Mouse (Mus musculus): ENCODE measurements around the gene Spink4. TPM values are rescaled to one million over a fixed set of nuclear protein-coding genes. Genes with fewer than 3 reads are reported as not detected.

Spink4 gene
- polyA plus RNA-seq, 1 experiment from 2014 or later: not detected

DNA sequence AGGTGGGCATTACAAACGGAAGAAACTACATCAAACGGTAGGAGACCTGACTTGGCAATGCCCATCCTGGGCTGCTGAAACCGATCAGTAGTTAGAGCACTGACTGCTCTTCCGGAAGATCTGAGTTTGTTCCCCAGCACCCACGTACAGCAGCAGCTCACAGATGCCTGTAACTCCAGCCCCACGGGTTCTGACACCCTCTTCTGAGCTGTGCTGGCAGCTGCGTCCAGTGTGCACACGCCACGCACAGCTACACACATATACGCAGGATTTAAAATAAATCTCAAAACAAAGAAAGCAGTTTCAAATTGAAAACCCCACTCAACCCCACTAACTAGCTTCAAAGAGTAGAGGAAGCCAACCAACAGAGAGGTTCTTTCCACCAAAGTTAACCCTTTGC, 36.7 kb upstream of the Spink4 start:
- Histone ChIP-seq H3K4me3 (ENCODE audit: low read length) (no peak overlapping the region), H3K9me3 (ENCODE audit: control insufficient read depth, low read length) (no peaks in the 10 kb centered on the region), H3K4me1 (ENCODE audit: control insufficient read depth, insufficient read depth, low read length) (no peaks in the 10 kb centered on the region), H3K36me3 (ENCODE audit: control insufficient read depth, insufficient read depth, low read length) (no peaks in the 10 kb centered on the region), H3K4me2 (replicated peaks; ENCODE audit: low read depth, low read length) (no peak overlapping the region), H3K9ac (ENCODE audit: low read depth, low read length) (no peak overlapping the region), H3K27me3 (ENCODE audit: control insufficient read depth, insufficient read depth, low read length) (no peaks in the 10 kb centered on the region), H3K27ac (ENCODE audit: low read depth, low read length) (no peak overlapping the region)
- 85% methylated on average over 10 of the region's 10 CpGs for WGBS
- no peak for ATAC-seq (ENCODE audit: low FRiP score, low TSS enrichment)

GRCm38 (mm10) chr4:40884282-40885165, 35.3 kb upstream of the Spink4 start:
- Histone ChIP-seq H3K27ac (ENCODE audit: low read depth, low read length) (no peak overlapping the region), H3K27me3 (ENCODE audit: control insufficient read depth, insufficient read depth, low read length) (no peaks in the 10 kb centered on the region), H3K36me3 (ENCODE audit: control insufficient read depth, insufficient read depth, low read length) (no peaks in the 10 kb centered on the region), H3K9me3 (ENCODE audit: control insufficient read depth, low read length) (no peaks in the 10 kb centered on the region), H3K4me1 (ENCODE audit: control insufficient read depth, insufficient read depth, low read length) (no peaks in the 10 kb centered on the region), H3K4me2 (replicated peaks; ENCODE audit: low read depth, low read length) (no peak overlapping the region), H3K9ac (ENCODE audit: low read depth, low read length) (no peak overlapping the region), H3K4me3 (ENCODE audit: low read length) (no peak overlapping the region)
- no peak for ATAC-seq (ENCODE audit: low FRiP score, low TSS enrichment)
- WGBS: 73% methylated on average over 12 of the region's 12 CpGs

- Histone ChIP-seq H3K9ac (ENCODE audit: low read depth, low read length) (no peak overlapping the region), H3K27me3 (ENCODE audit: control insufficient read depth, insufficient read depth, low read length) (no peaks in the 10 kb centered on the region), H3K4me3 (ENCODE audit: low read length) (no peak overlapping the region), H3K9me3 (ENCODE audit: control insufficient read depth, low read length) (no peaks in the 10 kb centered on the region), H3K4me1 (ENCODE audit: control insufficient read depth, insufficient read depth, low read length) (no peaks in the 10 kb centered on the region), H3K36me3 (ENCODE audit: control insufficient read depth, insufficient read depth, low read length) (no peaks in the 10 kb centered on the region), H3K27ac (ENCODE audit: low read depth, low read length) (no peak overlapping the region), H3K4me2 (replicated peaks; ENCODE audit: low read depth, low read length) (no peak overlapping the region)
- 71% methylated on average over 2 of the region's 2 CpGs for WGBS
- ATAC-seq (ENCODE audit: low FRiP score, low TSS enrichment): no peak
Observed at GRCm38 (mm10) chr4:40885166-40885525, 34.7 kb upstream of the Spink4 start.

DNA sequence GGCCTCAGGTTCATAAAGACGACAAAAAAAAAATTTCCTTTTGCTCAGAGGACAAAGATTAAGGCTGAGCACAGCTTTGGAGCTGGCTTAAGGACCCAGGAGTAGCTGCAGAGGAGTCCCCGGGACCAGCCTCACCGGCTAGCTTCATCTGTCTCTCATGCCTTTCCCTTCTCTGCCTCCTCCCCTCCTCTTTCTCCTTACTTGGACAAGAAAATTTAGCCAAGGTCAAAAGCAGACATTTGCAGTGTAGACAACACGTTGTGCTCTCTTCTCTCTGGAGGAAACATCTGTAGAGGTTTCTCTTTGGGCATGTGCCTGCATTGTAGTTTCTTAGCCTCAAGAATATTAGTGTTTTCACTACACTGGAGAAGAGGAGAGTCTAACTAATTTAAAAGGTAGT, 34.0 kb upstream of the Spink4 start:
- Histone ChIP-seq H3K4me2 (replicated peaks; ENCODE audit: low read depth, low read length) (no peak overlapping the region), H3K27me3 (ENCODE audit: control insufficient read depth, insufficient read depth, low read length) (no peaks in the 10 kb centered on the region), H3K4me1 (ENCODE audit: control insufficient read depth, insufficient read depth, low read length) (no peaks in the 10 kb centered on the region), H3K4me3 (ENCODE audit: low read length) (no peak overlapping the region), H3K9ac (ENCODE audit: low read depth, low read length) (no peak overlapping the region), H3K36me3 (ENCODE audit: control insufficient read depth, insufficient read depth, low read length) (no peaks in the 10 kb centered on the region), H3K9me3 (ENCODE audit: control insufficient read depth, low read length) (no peaks in the 10 kb centered on the region), H3K27ac (ENCODE audit: low read depth, low read length) (no peak overlapping the region)
- WGBS: 64% methylated on average over 4 of the region's 4 CpGs
- ATAC-seq (ENCODE audit: low FRiP score, low TSS enrichment): no peak

- Histone ChIP-seq H3K4me3 (ENCODE audit: low read length) (no peak overlapping the region), H3K27ac (ENCODE audit: low read depth, low read length) (no peak overlapping the region), H3K9me3 (ENCODE audit: control insufficient read depth, low read length) (no peaks in the 10 kb centered on the region), H3K27me3 (ENCODE audit: control insufficient read depth, insufficient read depth, low read length) (no peaks in the 10 kb centered on the region), H3K36me3 (ENCODE audit: control insufficient read depth, insufficient read depth, low read length) (no peaks in the 10 kb centered on the region), H3K4me2 (replicated peaks; ENCODE audit: low read depth, low read length) (no peak overlapping the region), H3K4me1 (ENCODE audit: control insufficient read depth, insufficient read depth, low read length) (no peaks in the 10 kb centered on the region), H3K9ac (ENCODE audit: low read depth, low read length) (no peak overlapping the region)
- WGBS: 52% methylated on average over 11 of the region's 11 CpGs
- no peak for ATAC-seq (ENCODE audit: low FRiP score, low TSS enrichment)
Observed at GRCm38 (mm10) chr4:40888839-40889238, 31.0 kb upstream of the Spink4 start.

GRCm38 (mm10) chr4:40889252-40889651, 30.6 kb upstream of the Spink4 start:
- ATAC-seq (ENCODE audit: low FRiP score, low TSS enrichment): no peak
- WGBS: 10% methylated on average over 3 of the region's 3 CpGs

GRCm38 (mm10) chr4:40889983-40890382, 29.9 kb upstream of the Spink4 start:
- WGBS: 90% methylated on average over 4 of the region's 4 CpGs
- no peak overlapping the region for H3K9ac ChIP-seq (ENCODE audit: low read depth, low read length)
- no peak overlapping the region for H3K4me2 ChIP-seq (replicated peaks; ENCODE audit: low read depth, low read length)
- H3K36me3 ChIP-seq (ENCODE audit: control insufficient read depth, insufficient read depth, low read length): no peaks in the 10 kb centered on the region
- H3K4me3 ChIP-seq (ENCODE audit: low read length): no peak overlapping the region
- H3K9me3 ChIP-seq (ENCODE audit: control insufficient read depth, low read length): no peaks in the 10 kb centered on the region
- no peaks in the 10 kb centered on the region for H3K27me3 ChIP-seq (ENCODE audit: control insufficient read depth, insufficient read depth, low read length)
- H3K27ac ChIP-seq (ENCODE audit: low read depth, low read length): no peak overlapping the region
- H3K4me1 ChIP-seq (ENCODE audit: control insufficient read depth, insufficient read depth, low read length): no peaks in the 10 kb centered on the region
- no peak for ATAC-seq (ENCODE audit: low FRiP score, low TSS enrichment)

More at GRCm38 (mm10) chr4:40889252-40889651, 30.6 kb upstream of the Spink4 start:
- Histone ChIP-seq H3K27ac (ENCODE audit: low read depth, low read length) (no peak overlapping the region), H3K4me2 (replicated peaks; ENCODE audit: low read depth, low read length) (no peak overlapping the region), H3K4me3 (ENCODE audit: low read length) (no peak overlapping the region), H3K9me3 (ENCODE audit: control insufficient read depth, low read length) (no peaks in the 10 kb centered on the region), H3K4me1 (ENCODE audit: control insufficient read depth, insufficient read depth, low read length) (no peaks in the 10 kb centered on the region), H3K27me3 (ENCODE audit: control insufficient read depth, insufficient read depth, low read length) (no peaks in the 10 kb centered on the region), H3K36me3 (ENCODE audit: control insufficient read depth, insufficient read depth, low read length) (no peaks in the 10 kb centered on the region), H3K9ac (ENCODE audit: low read depth, low read length) (no peak overlapping the region)

GRCm38 (mm10) chr4:40891206-40891605, 28.6 kb upstream of the Spink4 start:
- 84% methylated on average over 5 of the region's 5 CpGs for WGBS
- H3K27ac ChIP-seq (ENCODE audit: low read depth, low read length): no peak overlapping the region
- H3K4me1 ChIP-seq (ENCODE audit: control insufficient read depth, insufficient read depth, low read length): no peaks in the 10 kb centered on the region
- ATAC-seq (ENCODE audit: low FRiP score, low TSS enrichment): no peak
- no peak overlapping the region for H3K9ac ChIP-seq (ENCODE audit: low read depth, low read length)
- no peak overlapping the region for H3K4me3 ChIP-seq (ENCODE audit: low read length)
- H3K9me3 ChIP-seq (ENCODE audit: control insufficient read depth, low read length): no peaks in the 10 kb centered on the region
- no peaks in the 10 kb centered on the region for H3K27me3 ChIP-seq (ENCODE audit: control insufficient read depth, insufficient read depth, low read length)
- H3K36me3 ChIP-seq (ENCODE audit: control insufficient read depth, insufficient read depth, low read length): no peaks in the 10 kb centered on the region
- no peak overlapping the region for H3K4me2 ChIP-seq (replicated peaks; ENCODE audit: low read depth, low read length)

GRCm38 (mm10) chr4:40895118-40895517, 24.7 kb upstream of the Spink4 start:
- no peaks in the 10 kb centered on the region for H3K4me1 ChIP-seq (ENCODE audit: control insufficient read depth, insufficient read depth, low read length)
- H3K9me3 ChIP-seq (ENCODE audit: control insufficient read depth, low read length): no peaks in the 10 kb centered on the region
- no peak for ATAC-seq (ENCODE audit: low FRiP score, low TSS enrichment)
- 98% methylated on average over 3 of the region's 3 CpGs for WGBS
- H3K4me2 ChIP-seq (replicated peaks; ENCODE audit: low read depth, low read length): no peak overlapping the region
- no peak overlapping the region for H3K4me3 ChIP-seq (ENCODE audit: low read length)
- no peaks in the 10 kb centered on the region for H3K36me3 ChIP-seq (ENCODE audit: control insufficient read depth, insufficient read depth, low read length)
- H3K27me3 ChIP-seq (ENCODE audit: control insufficient read depth, insufficient read depth, low read length): no peaks in the 10 kb centered on the region
- no peak overlapping the region for H3K9ac ChIP-seq (ENCODE audit: low read depth, low read length)
- no peak overlapping the region for H3K27ac ChIP-seq (ENCODE audit: low read depth, low read length)
